Mouse (Mus musculus) thymus, adult 2 months (tissue): ENCODE data around the gene Slc35a1.

ENCODE experiments used
- CTCF ChIP-seq: fragments of 200-500 bp; IDR thresholded peaks from 2 replicates; pipeline ENCODE4 v1.5.1; 2012; ENCODE audit warnings: mild to moderate bottlenecking, control low read depth, low read length, moderate library complexity, borderline replicate concordance; ENCODE audit not compliant: control insufficient read depth, poor library complexity, insufficient read depth; ENCODE audit errors: extremely low read depth
- POLR2A ChIP-seq: fragments of 200-500 bp; IDR thresholded peaks from 2 replicates; pipeline ENCODE4 v1.6.1; 2012; ENCODE audit warnings: mild to moderate bottlenecking, low read length, control low read depth, moderate library complexity; ENCODE audit not compliant: control insufficient read depth, poor library complexity, insufficient read depth; ENCODE audit errors: extremely low read depth

- TF ChIP-seq CTCF (no peak), POLR2A (no peak)
Observed at GRCm38 (mm10) chr4:34720127-34720895, 33.1 kb upstream of the Slc35a1 start.
